Mouse (Mus musculus): ENCODE results near the gene Ifi206.

GRCm38 (mm10) chr1:173521452-173521851 is 30.6 kb upstream of the Ifi206 start:
- no peak for TF ChIP-seq E2F4 (IDR thresholded peaks at IDR 0.05; ENCODE audit: insufficient read depth)
- TF ChIP-seq POLR2A (IDR thresholded peaks at IDR 0.05; ENCODE audit: insufficient read length, low read depth) = no peak
- no peak for TF ChIP-seq MAX (IDR thresholded peaks at IDR 0.05; ENCODE audit: low read depth)
- TF ChIP-seq MYOD1 (IDR thresholded peaks at IDR 0.05; ENCODE audit: control insufficient read depth in 1 of 3, insufficient read length in 2 of 3, low read depth in 2 of 3) = no peak
- TF ChIP-seq TCF12 (IDR thresholded peaks at IDR 0.05; ENCODE audit: insufficient read depth, poor library complexity, severe bottlenecking) = no peak
- TF ChIP-seq CEBPB (IDR thresholded peaks at IDR 0.05; ENCODE audit: insufficient read depth, poor library complexity, severe bottlenecking) = no peak
- no peak for TF ChIP-seq TCF3 (IDR thresholded peaks at IDR 0.05; ENCODE audit: insufficient read length, low read depth)
- no peak for TF ChIP-seq USF1 (IDR thresholded peaks at IDR 0.05; ENCODE audit: low read depth)

Measured in myocyte (in vitro differentiated cells).